Mouse (Mus musculus) E14TG2a.4 (cell line): ENCODE results near the gene Msmp.

Experiments
- CTCF ChIP-seq: conservative IDR thresholded peaks from 2 replicates; pipeline ENCODE4 v1.5.1; 2014; ENCODE audit warnings: low read length
- NANOG ChIP-seq: IDR thresholded peaks from 2 replicates; pipeline ENCODE4 v1.6.1; 2014; ENCODE audit warnings: borderline replicate concordance, low read length, mixed read lengths

DNA sequence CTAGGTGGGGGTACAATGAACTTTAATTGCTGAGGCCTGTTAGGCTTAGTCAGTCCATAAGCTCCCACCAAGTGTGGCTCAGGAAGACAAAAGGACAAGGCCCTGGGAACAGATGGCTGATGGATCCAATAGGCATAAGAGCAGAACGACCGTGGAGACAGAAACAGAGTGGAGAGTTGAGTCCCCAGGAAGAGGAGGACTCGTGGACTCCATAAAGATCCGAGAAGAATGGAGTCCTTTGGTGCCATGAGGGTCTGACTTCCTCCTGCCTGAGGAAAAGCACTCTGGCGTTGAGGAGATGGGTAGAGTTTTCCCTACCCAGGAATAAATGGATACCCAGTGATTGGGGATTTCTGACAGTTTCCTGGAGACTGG is 46.4 kb upstream of the Msmp start:
- TF ChIP-seq CTCF (no peak), NANOG (no peak)
